Mouse (Mus musculus): ENCODE results near the gene Unc5c. TPM values are rescaled to one million over a fixed set of nuclear protein-coding genes. Genes with fewer than 3 reads are reported as not detected.

Unc5c gene
- polyA plus RNA-seq, 1 experiment from 2014 or later, result 9.3 TPM

GRCm38 (mm10) chr3:141818615-141819312, 353.7 kb downstream of the Unc5c start:
- no peak for DNase-seq (ENCODE audit: low spot score)
- Histone ChIP-seq H3K4me1 (peaks cover 7% of the 10 kb centered on the region), H3K4me3 (no peak overlapping the region), H3K27ac (no peak overlapping the region), H3K9me3 (no peaks in the 10 kb centered on the region), H3K27me3 (ENCODE audit: insufficient read depth, poor library complexity, severe bottlenecking) (no peaks in the 10 kb centered on the region), H3K36me3 (no peaks in the 10 kb centered on the region)
- 44% methylated on average over 3 of the region's 3 CpGs for WGBS

GRCm38 (mm10) chr3:141819331-141819941, 354.4 kb downstream of the Unc5c start:
- Histone ChIP-seq H3K4me1 (peaks cover 7% of the 10 kb centered on the region), H3K36me3 (no peaks in the 10 kb centered on the region), H3K27me3 (ENCODE audit: insufficient read depth, poor library complexity, severe bottlenecking) (no peaks in the 10 kb centered on the region), H3K27ac (no peak overlapping the region), H3K4me3 (0 out of 2 replicates have a peak overlapping the region, but pooled peaks have one; percentile 6), H3K9me3 (no peaks in the 10 kb centered on the region)
- no peak for DNase-seq (ENCODE audit: low spot score)
- WGBS, result 29% methylated on average over 13 of the region's 13 CpGs

- WGBS, result 87% methylated on average over 5 of the region's 5 CpGs
- Histone ChIP-seq H3K27me3 (ENCODE audit: insufficient read depth, poor library complexity, severe bottlenecking) (no peaks in the 10 kb centered on the region), H3K9me3 (no peaks in the 10 kb centered on the region)
These were observed 363.3 kb downstream of the Unc5c start for GRCm38 (mm10) chr3:141828301-141828700.

GRCm38 (mm10) chr3:141831135-141831534, 366.1 kb downstream of the Unc5c start:
- H3K4me1 ChIP-seq, result no peaks in the 10 kb centered on the region
- WGBS, result 24% methylated on average over 3 of the region's 3 CpGs
- no peaks in the 10 kb centered on the region for H3K9me3 ChIP-seq
- no peak for DNase-seq (ENCODE audit: low spot score)
- H3K36me3 ChIP-seq, result no peaks in the 10 kb centered on the region
- H3K4me3 ChIP-seq, result no peak overlapping the region
- no peak overlapping the region for H3K27ac ChIP-seq
- no peaks in the 10 kb centered on the region for H3K27me3 ChIP-seq (ENCODE audit: insufficient read depth, poor library complexity, severe bottlenecking)

More at GRCm38 (mm10) chr3:141828301-141828700, 363.3 kb downstream of the Unc5c start:
- Histone ChIP-seq H3K27ac (no peak overlapping the region), H3K4me3 (no peak overlapping the region), H3K36me3 (no peaks in the 10 kb centered on the region), H3K4me1 (no peaks in the 10 kb centered on the region)
- DNase-seq (ENCODE audit: low spot score), result no peak

- Histone ChIP-seq H3K4me3 (no peak overlapping the region), H3K4me1 (no peaks in the 10 kb centered on the region), H3K27me3 (ENCODE audit: insufficient read depth, poor library complexity, severe bottlenecking) (no peaks in the 10 kb centered on the region), H3K27ac (no peak overlapping the region), H3K9me3 (no peaks in the 10 kb centered on the region), H3K36me3 (no peaks in the 10 kb centered on the region)
- WGBS, result 42% methylated on average over 7 of the region's 7 CpGs
- no peak for DNase-seq (ENCODE audit: low spot score)
These were observed 373.8 kb downstream of the Unc5c start for GRCm38 (mm10) chr3:141838864-141839263.

- DNase-seq (ENCODE audit: low spot score), result no peak
- no peaks in the 10 kb centered on the region for H3K27me3 ChIP-seq (ENCODE audit: insufficient read depth, poor library complexity, severe bottlenecking)
- WGBS, result 62% methylated on average over 1 of the region's 1 CpGs
- no peaks in the 10 kb centered on the region for H3K36me3 ChIP-seq
- no peaks in the 10 kb centered on the region for H3K9me3 ChIP-seq
- H3K27ac ChIP-seq, result no peak overlapping the region
- no peak overlapping the region for H3K4me3 ChIP-seq
- peaks cover 3% of the 10 kb centered on the region; the same call in 1 of the 2 replicates for H3K4me1 ChIP-seq
These were observed 384.2 kb downstream of the Unc5c start for GRCm38 (mm10) chr3:141849206-141849605.

- DNase-seq (ENCODE audit: low spot score), result no peak
These were observed 385.1 kb downstream of the Unc5c start for GRCm38 (mm10) chr3:141850141-141850540.

GRCm38 (mm10) chr3:141854339-141854738, 389.3 kb downstream of the Unc5c start:
- no peak overlapping the region for H3K4me3 ChIP-seq
- H3K9me3 ChIP-seq, result no peaks in the 10 kb centered on the region
- H3K27me3 ChIP-seq (ENCODE audit: insufficient read depth, poor library complexity, severe bottlenecking), result no peaks in the 10 kb centered on the region
- peaks cover 3% of the 10 kb centered on the region; the same call in 1 of the 2 replicates for H3K4me1 ChIP-seq
- DNase-seq (ENCODE audit: low spot score), result no peak
- H3K27ac ChIP-seq, result no peak overlapping the region
- 82% methylated on average over 4 of the region's 4 CpGs for WGBS
- no peaks in the 10 kb centered on the region for H3K36me3 ChIP-seq

More at GRCm38 (mm10) chr3:141850141-141850540, 385.1 kb downstream of the Unc5c start:
- H3K36me3 ChIP-seq, result no peaks in the 10 kb centered on the region
- no peak overlapping the region for H3K4me3 ChIP-seq
- no peaks in the 10 kb centered on the region for H3K9me3 ChIP-seq
- H3K4me1 ChIP-seq, result peaks cover 3% of the 10 kb centered on the region; the same call in 1 of the 2 replicates
- WGBS, result 71% methylated on average over 7 of the region's 7 CpGs
- H3K27ac ChIP-seq, result no peak overlapping the region
- no peaks in the 10 kb centered on the region for H3K27me3 ChIP-seq (ENCODE audit: insufficient read depth, poor library complexity, severe bottlenecking)

- Histone ChIP-seq H3K36me3 (no peaks in the 10 kb centered on the region), H3K9me3 (no peaks in the 10 kb centered on the region), H3K4me3 (no peak overlapping the region), H3K27ac (no peak overlapping the region), H3K27me3 (ENCODE audit: insufficient read depth, poor library complexity, severe bottlenecking) (no peaks in the 10 kb centered on the region), H3K4me1 (peaks cover 3% of the 10 kb centered on the region; the same call in 1 of the 2 replicates)
- no peak for DNase-seq (ENCODE audit: low spot score)
- WGBS, result 86% methylated on average over 8 of the region's 8 CpGs
These were observed 392.1 kb downstream of the Unc5c start for GRCm38 (mm10) chr3:141857123-141857522.

GRCm38 (mm10) chr3:141862816-141863461, 397.9 kb downstream of the Unc5c start:
- WGBS, result 22% methylated on average over 13 of the region's 13 CpGs
- Histone ChIP-seq H3K27me3 (ENCODE audit: insufficient read depth, poor library complexity, severe bottlenecking) (no peaks in the 10 kb centered on the region), H3K4me3 (no peak overlapping the region), H3K27ac (no peak overlapping the region), H3K9me3 (no peaks in the 10 kb centered on the region), H3K36me3 (no peaks in the 10 kb centered on the region), H3K4me1 (no peaks in the 10 kb centered on the region)
- DNase-seq (ENCODE audit: low spot score), result peak; percentile 84

GRCm38 (mm10) chr3:141871805-141872204, 406.8 kb downstream of the Unc5c start:
- 60% methylated on average over 3 of the region's 3 CpGs for WGBS
- H3K27me3 ChIP-seq (ENCODE audit: insufficient read depth, poor library complexity, severe bottlenecking), result no peaks in the 10 kb centered on the region
- H3K4me1 ChIP-seq, result no peaks in the 10 kb centered on the region
- H3K36me3 ChIP-seq, result no peaks in the 10 kb centered on the region
- DNase-seq (ENCODE audit: low spot score), result no peak
- H3K9me3 ChIP-seq, result no peaks in the 10 kb centered on the region
- H3K27ac ChIP-seq, result no peak overlapping the region
- no peak overlapping the region for H3K4me3 ChIP-seq

- DNase-seq (ENCODE audit: low spot score), result no peak
- no peaks in the 10 kb centered on the region for H3K9me3 ChIP-seq
- no peak overlapping the region for H3K27ac ChIP-seq
- 85% methylated on average over 10 of the region's 10 CpGs for WGBS
- no peak overlapping the region for H3K4me3 ChIP-seq
- H3K27me3 ChIP-seq (ENCODE audit: insufficient read depth, poor library complexity, severe bottlenecking), result no peaks in the 10 kb centered on the region
- no peaks in the 10 kb centered on the region for H3K36me3 ChIP-seq
- H3K4me1 ChIP-seq, result no peaks in the 10 kb centered on the region
These were observed 407.5 kb downstream of the Unc5c start for GRCm38 (mm10) chr3:141872337-141873042.
